Mouse (Mus musculus) thymus, adult 2 months (tissue): ENCODE results near the gene Fcgr1.

ENCODE experiments used
- CTCF ChIP-seq: fragments of 200-500 bp; IDR thresholded peaks from 2 replicates; pipeline ENCODE4 v1.5.1; 2012; ENCODE audit warnings: mild to moderate bottlenecking, control low read depth, low read length, moderate library complexity, borderline replicate concordance; ENCODE audit not compliant: control insufficient read depth, poor library complexity, insufficient read depth; ENCODE audit errors: extremely low read depth
- POLR2A ChIP-seq: fragments of 200-500 bp; IDR thresholded peaks from 2 replicates; pipeline ENCODE4 v1.6.1; 2012; ENCODE audit warnings: mild to moderate bottlenecking, low read length, control low read depth, moderate library complexity; ENCODE audit not compliant: control insufficient read depth, poor library complexity, insufficient read depth; ENCODE audit errors: extremely low read depth

DNA sequence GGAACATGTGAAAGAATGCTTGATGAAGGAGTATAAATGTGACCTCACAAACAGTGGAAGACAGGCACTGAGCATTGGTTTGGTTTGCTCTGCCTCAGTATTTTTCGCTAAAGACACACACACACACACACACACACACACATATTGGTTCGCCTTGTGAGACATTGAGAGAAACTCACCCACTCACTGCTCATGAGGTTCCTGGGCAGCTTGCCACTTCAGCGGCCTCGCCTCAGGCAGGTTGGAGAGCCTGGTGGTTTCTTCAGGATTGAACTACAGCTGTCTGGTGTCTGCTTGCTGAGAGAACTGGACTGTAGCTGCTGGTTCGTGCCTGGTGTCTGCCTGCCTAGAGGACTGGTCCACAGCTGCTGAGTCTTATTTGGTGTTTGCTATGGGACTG lies 33.5 kb downstream of the Fcgr1 start:
- TF ChIP-seq CTCF (no peak), POLR2A (no peak)
